Mouse (Mus musculus): ENCODE measurements around the gene Gm40460. TPM values are rescaled to one million over a fixed set of nuclear protein-coding genes. Genes with fewer than 3 reads are reported as not detected.
"Not testable (repeated sequence)": the region's sequence is repeated elsewhere in the genome, so short reads cannot be mapped to it uniquely, and the experiment has no call there.

Gm40460 gene
- polyA plus RNA-seq, 1 experiment from 2014 or later = not detected

DNA sequence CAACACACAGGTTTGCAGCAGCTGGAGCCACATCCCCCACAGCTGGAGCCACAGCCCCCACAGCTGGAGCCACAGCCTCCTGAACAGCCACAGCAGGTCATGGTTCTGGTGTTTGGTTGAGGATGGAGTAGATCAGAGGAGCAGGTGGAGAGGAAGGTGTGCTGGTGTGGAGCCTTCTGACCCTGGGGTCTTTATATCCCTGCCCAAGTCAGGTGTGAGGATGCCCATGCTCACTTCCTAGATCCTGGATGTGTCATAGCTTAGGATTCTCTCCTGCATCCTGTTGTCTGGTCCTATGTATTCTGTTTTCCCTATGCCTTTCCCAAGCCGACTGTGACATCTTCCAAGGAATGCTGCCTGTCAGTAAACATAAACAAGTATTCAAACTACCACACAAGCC is 17.4 kb upstream of the Gm40460 start, which contains the start of gene Gm2431:
Gm2431 (minus strand) TSS at position 101 of the 400 bp plus-strand sequence.
- not testable (repeated sequence) for H3K4me3 ChIP-seq (replicated peaks; ENCODE audit: low read length); H3K36me3 ChIP-seq (ENCODE audit: control insufficient read depth, insufficient read depth); H3K27me3 ChIP-seq (replicated peaks; ENCODE audit: control insufficient read depth, insufficient read depth, low read length); H3K9ac ChIP-seq (replicated peaks; ENCODE audit: low read depth, low read length); H3K9me3 ChIP-seq (ENCODE audit: control insufficient read depth, low read length); H3K27ac ChIP-seq (ENCODE audit: low read length); ATAC-seq; H3K4me1 ChIP-seq (replicated peaks; ENCODE audit: control insufficient read depth, insufficient read depth, low read length); H3K4me2 ChIP-seq (ENCODE audit: low read length)
- WGBS = 55% methylated on average over 1 of the region's 1 CpGs

DNA sequence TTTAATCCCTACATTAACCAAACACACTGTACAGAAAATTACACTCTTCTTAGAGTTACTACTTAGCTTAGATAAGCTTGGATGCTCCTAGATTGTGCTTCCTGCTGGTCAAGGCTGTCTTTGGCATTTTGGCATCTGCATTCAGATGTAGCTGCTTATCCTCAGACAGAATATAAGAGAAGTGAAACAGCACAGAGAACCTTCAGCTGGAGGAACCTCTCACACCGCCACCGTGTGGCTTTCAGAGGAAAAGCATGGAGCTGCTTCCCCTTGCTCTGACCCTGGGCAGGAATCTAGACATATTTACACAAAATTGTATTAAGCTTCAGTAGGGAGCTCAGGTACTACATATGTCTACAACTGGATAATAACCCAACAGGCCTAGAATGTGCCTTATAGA is 14.6 kb upstream of the Gm40460 start:
- ATAC-seq = no peak
- H3K27ac ChIP-seq (ENCODE audit: low read length) = no peak overlapping the region
- no peaks in the 10 kb centered on the region for H3K4me1 ChIP-seq (replicated peaks; ENCODE audit: control insufficient read depth, insufficient read depth, low read length)
- 1% methylated on average over 2 of the region's 2 CpGs for WGBS
- H3K4me2 ChIP-seq (ENCODE audit: low read length) = no peak overlapping the region
- no peak overlapping the region for H3K9ac ChIP-seq (replicated peaks; ENCODE audit: low read depth, low read length)
- H3K4me3 ChIP-seq (replicated peaks; ENCODE audit: low read length) = no peak overlapping the region
- H3K27me3 ChIP-seq (replicated peaks; ENCODE audit: control insufficient read depth, insufficient read depth, low read length) = no peaks in the 10 kb centered on the region
- H3K36me3 ChIP-seq (ENCODE audit: control insufficient read depth, insufficient read depth) = no peaks in the 10 kb centered on the region
- H3K9me3 ChIP-seq (ENCODE audit: control insufficient read depth, low read length) = no peaks in the 10 kb centered on the region

DNA sequence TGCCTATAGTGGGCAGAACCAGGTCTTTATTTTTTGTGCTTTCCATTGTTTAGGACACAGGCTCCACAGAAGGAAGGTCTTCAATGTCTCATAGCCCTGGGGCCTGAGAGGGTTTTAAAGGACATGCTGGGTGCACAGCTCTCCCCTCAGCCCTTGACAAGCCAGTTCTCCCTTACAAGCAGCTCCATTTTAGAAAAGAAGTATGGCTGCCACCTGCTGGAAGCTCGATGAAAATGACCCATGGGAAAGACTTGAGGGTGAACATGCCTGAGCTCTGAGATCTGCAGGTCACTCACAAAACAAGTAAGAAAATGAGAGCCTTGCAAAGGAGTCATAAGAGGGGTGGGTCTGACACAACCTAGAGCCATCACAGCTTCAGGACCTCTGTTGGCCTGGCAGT is 8.9 kb upstream of the Gm40460 start:
- no peak overlapping the region for H3K4me2 ChIP-seq (ENCODE audit: low read length)
- H3K9ac ChIP-seq (replicated peaks; ENCODE audit: low read depth, low read length) = no peak overlapping the region
- no peak overlapping the region for H3K27ac ChIP-seq (ENCODE audit: low read length)
- no peaks in the 10 kb centered on the region for H3K9me3 ChIP-seq (ENCODE audit: control insufficient read depth, low read length)
- no peaks in the 10 kb centered on the region for H3K4me1 ChIP-seq (replicated peaks; ENCODE audit: control insufficient read depth, insufficient read depth, low read length)
- 0% methylated on average over 1 of the region's 1 CpGs for WGBS
- H3K36me3 ChIP-seq (ENCODE audit: control insufficient read depth, insufficient read depth) = no peaks in the 10 kb centered on the region
- no peaks in the 10 kb centered on the region for H3K27me3 ChIP-seq (replicated peaks; ENCODE audit: control insufficient read depth, insufficient read depth, low read length)
- no peak for ATAC-seq
- H3K4me3 ChIP-seq (replicated peaks; ENCODE audit: low read length) = no peak overlapping the region

DNA sequence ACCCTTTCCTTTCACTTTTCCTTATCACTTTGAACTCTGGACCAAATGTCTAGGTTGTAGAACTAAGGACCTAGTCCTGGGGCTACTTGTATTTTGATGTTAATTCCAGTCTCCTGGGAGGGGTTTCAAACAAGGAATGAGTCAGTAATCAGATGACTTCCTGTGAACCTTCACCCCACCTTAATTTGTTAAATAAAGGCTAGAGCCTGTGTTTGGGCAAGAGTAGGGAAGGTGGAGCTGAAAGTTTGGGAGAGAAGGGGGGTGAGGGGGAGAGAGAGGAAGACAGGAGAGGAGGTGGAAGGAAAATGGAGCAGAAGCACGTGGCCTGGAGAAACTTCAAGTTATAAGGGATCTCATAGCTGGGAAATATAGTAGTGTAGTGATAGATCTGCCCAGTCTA is 9.3 kb downstream of the Gm40460 start:
- WGBS = 29% methylated on average over 1 of the region's 1 CpGs
- H3K9me3 ChIP-seq (ENCODE audit: control insufficient read depth, low read length) = no peaks in the 10 kb centered on the region
- no peak for ATAC-seq
- H3K36me3 ChIP-seq (ENCODE audit: control insufficient read depth, insufficient read depth) = no peaks in the 10 kb centered on the region
- H3K4me1 ChIP-seq (replicated peaks; ENCODE audit: control insufficient read depth, insufficient read depth, low read length) = no peaks in the 10 kb centered on the region
- no peak overlapping the region for H3K27ac ChIP-seq (ENCODE audit: low read length)
- H3K27me3 ChIP-seq (replicated peaks; ENCODE audit: control insufficient read depth, insufficient read depth, low read length) = no peaks in the 10 kb centered on the region
- no peak overlapping the region for H3K9ac ChIP-seq (replicated peaks; ENCODE audit: low read depth, low read length)
- no peak overlapping the region for H3K4me3 ChIP-seq (replicated peaks; ENCODE audit: low read length)
- H3K4me2 ChIP-seq (ENCODE audit: low read length) = no peak overlapping the region

DNA sequence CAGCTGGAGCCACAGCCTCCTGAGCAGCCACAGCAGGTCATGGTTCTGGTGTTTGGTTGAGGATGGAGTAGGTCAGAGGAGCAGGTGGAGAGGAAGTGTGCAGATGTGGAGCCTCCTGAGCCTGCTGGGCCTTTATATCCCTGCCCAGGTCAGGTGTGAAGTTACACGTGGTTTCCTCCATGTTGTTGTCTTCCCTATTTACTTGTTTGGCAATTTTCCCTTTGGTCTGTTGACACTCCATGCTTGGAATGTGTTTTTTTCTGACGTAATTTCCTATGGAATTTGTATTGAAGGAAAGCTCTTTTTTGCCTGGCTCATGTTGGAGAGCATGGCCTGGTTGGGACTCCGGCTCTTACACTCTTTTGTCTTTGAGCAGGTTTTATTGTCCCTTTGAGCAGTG is 11.0 kb downstream of the Gm40460 start, which contains the start of gene Krtap5-5:
Krtap5-5 (minus strand) TSS at position 101 of the 400 bp plus-strand sequence.
- H3K9me3 ChIP-seq (ENCODE audit: control insufficient read depth, low read length); H3K4me2 ChIP-seq (ENCODE audit: low read length); H3K36me3 ChIP-seq (ENCODE audit: control insufficient read depth, insufficient read depth); ATAC-seq; H3K27ac ChIP-seq (ENCODE audit: low read length); H3K9ac ChIP-seq (replicated peaks; ENCODE audit: low read depth, low read length); H3K4me1 ChIP-seq (replicated peaks; ENCODE audit: control insufficient read depth, insufficient read depth, low read length); H3K4me3 ChIP-seq (replicated peaks; ENCODE audit: low read length); H3K27me3 ChIP-seq (replicated peaks; ENCODE audit: control insufficient read depth, insufficient read depth, low read length): not testable (repeated sequence)
- WGBS = 51% methylated on average over 3 of the region's 3 CpGs

DNA sequence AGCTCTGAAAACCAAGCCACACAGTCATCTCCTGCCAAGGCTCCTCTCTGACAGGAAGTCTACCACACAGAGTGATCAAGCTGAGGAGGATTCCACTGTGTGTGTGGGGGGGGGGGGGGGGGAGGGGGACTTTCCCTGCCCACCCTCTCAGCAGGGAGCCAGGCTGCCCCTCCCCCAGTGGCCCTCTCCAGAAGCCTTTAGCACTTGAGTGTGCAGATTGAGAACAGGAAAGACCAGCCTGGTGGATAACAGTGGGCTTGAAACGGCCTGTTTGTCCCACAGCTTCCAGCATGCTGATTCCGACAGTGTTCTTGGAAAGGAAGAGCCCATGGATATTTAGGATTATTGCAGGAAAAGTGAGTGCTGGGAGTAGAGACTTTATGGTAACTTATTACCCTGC is 16.4 kb downstream of the Gm40460 start:
- no peaks in the 10 kb centered on the region for H3K9me3 ChIP-seq (ENCODE audit: control insufficient read depth, low read length)
- H3K36me3 ChIP-seq (ENCODE audit: control insufficient read depth, insufficient read depth) = no peaks in the 10 kb centered on the region
- H3K4me1 ChIP-seq (replicated peaks; ENCODE audit: control insufficient read depth, insufficient read depth, low read length) = no peaks in the 10 kb centered on the region
- H3K27me3 ChIP-seq (replicated peaks; ENCODE audit: control insufficient read depth, insufficient read depth, low read length) = no peaks in the 10 kb centered on the region
- no peak for ATAC-seq
- WGBS = 60% methylated on average over 2 of the region's 2 CpGs
- no peak overlapping the region for H3K27ac ChIP-seq (ENCODE audit: low read length)
- H3K9ac ChIP-seq (replicated peaks; ENCODE audit: low read depth, low read length) = no peak overlapping the region
- no peak overlapping the region for H3K4me2 ChIP-seq (ENCODE audit: low read length)
- H3K4me3 ChIP-seq (replicated peaks; ENCODE audit: low read length) = no peak overlapping the region

DNA sequence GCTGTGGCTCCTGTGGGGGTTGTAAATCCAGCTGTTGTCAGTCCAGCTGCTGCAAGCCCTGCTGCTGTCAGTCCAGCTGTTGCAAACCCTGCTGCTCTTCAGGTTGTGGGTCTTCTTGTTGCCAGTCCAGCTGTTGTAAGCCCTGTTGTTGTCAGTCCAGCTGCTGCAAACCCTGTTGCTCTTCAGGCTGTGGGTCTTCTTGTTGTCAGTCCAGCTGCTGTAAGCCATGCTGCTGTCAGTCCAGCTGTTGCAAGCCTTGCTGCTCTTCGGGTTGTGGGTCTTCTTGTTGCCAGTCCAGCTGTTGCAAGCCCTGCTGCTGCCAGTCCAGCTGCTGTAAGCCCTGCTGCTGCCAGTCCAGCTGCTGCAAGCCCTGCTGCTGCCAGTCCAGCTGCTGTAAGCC is 28.7 kb downstream of the Gm40460 start:
- H3K27ac ChIP-seq (ENCODE audit: low read length); H3K9ac ChIP-seq (replicated peaks; ENCODE audit: low read depth, low read length); H3K36me3 ChIP-seq (ENCODE audit: control insufficient read depth, insufficient read depth); H3K4me1 ChIP-seq (replicated peaks; ENCODE audit: control insufficient read depth, insufficient read depth, low read length); H3K27me3 ChIP-seq (replicated peaks; ENCODE audit: control insufficient read depth, insufficient read depth, low read length); ATAC-seq; H3K4me2 ChIP-seq (ENCODE audit: low read length); H3K4me3 ChIP-seq (replicated peaks; ENCODE audit: low read length); H3K9me3 ChIP-seq (ENCODE audit: control insufficient read depth, low read length): not testable (repeated sequence)
- WGBS = 41% methylated on average over 1 of the region's 1 CpGs

DNA sequence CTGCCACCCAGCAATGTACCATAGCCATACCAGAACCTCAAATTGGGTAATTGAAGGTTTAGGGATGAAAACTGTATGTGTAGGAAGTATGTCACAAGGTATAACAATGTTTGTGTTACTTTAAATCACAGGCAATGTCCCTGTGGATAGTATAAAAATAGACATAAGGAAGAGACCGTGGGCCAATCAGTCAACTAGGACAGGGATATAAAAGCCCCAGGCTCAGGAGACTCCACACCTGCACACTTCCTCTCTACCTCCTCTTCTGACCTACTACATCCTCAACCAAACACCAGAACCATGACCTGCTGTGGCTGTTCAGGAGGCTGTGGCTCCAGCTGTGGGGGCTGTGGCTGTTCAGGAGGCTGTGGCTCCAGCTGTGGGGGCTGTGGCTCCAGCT is 29.3 kb downstream of the Gm40460 start, which contains the start of gene Gm7579:
Gm7579 (plus strand) TSS at position 301 of the 400 bp plus-strand sequence.
- Histone ChIP-seq H3K27ac (ENCODE audit: low read length) (no peak within 1 kb of the TSS), H3K4me1 (replicated peaks; ENCODE audit: control insufficient read depth, insufficient read depth, low read length) (no peaks in the 10 kb centered on the region), H3K4me3 (replicated peaks; ENCODE audit: low read length) (no peak within 1 kb of the TSS), H3K4me2 (ENCODE audit: low read length) (no peak within 1 kb of the TSS), H3K36me3 (ENCODE audit: control insufficient read depth, insufficient read depth) (no peaks in the 10 kb centered on the region), H3K9ac (replicated peaks; ENCODE audit: low read depth, low read length) (no peak within 1 kb of the TSS), H3K9me3 (ENCODE audit: control insufficient read depth, low read length) (no peaks in the 10 kb centered on the region), H3K27me3 (replicated peaks; ENCODE audit: control insufficient read depth, insufficient read depth, low read length) (no peaks in the 10 kb centered on the region)
- no peak for ATAC-seq
- 70% methylated on average over 1 of the region's 1 CpGs for WGBS

DNA sequence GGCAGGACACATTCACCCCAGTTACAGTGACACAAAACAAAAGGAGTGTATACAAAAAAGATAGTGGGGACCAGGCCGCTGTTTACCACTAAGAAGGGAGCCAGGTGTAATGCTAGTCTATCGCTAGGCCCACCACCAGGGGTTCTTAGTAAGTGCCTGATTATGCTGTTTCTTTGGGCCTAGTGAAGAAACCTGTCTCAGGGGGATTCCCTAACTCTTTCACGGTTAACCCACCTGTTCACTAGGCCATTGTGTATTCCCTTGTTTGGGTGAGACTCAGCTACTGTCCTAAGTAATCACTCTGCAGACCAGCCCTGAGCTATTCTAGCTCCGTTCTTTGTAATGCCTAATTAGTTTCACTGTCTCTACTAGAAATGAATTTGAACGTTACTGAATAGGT is 34.0 kb downstream of the Gm40460 start:
- WGBS = 55% methylated on average over 5 of the region's 5 CpGs
- not testable (repeated sequence) for H3K4me2 ChIP-seq (ENCODE audit: low read length); H3K4me1 ChIP-seq (replicated peaks; ENCODE audit: control insufficient read depth, insufficient read depth, low read length)

DNA sequence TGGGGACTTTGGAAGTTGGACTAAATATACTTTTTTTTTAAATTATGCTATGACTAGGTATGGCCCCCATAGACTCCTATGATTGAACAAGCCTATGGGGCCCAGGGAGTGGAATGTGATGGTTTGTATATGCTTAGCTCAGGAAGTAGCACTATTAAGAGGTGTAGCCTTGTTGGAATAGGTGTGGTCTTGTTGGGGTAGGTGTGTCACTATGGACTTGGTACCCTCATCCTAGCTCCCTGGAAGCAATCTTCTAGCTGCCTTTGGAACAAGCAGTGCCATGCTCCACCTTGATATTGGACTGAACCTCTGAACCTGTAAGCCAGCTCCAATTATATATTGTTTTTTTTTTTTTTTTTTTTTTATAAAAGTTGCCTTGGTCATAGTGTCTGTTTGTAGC is 35.4 kb downstream of the Gm40460 start:
- Histone ChIP-seq H3K4me3 (replicated peaks; ENCODE audit: low read length) (no peak overlapping the region), H3K9me3 (ENCODE audit: control insufficient read depth, low read length) (no peaks in the 10 kb centered on the region), H3K27me3 (replicated peaks; ENCODE audit: control insufficient read depth, insufficient read depth, low read length) (0 out of 2 replicates have a peak, but pooled peaks cover 2% of the 10 kb centered on the region), H3K4me1 (replicated peaks; ENCODE audit: control insufficient read depth, insufficient read depth, low read length) (no peaks in the 10 kb centered on the region), H3K27ac (ENCODE audit: low read length) (no peak overlapping the region), H3K9ac (replicated peaks; ENCODE audit: low read depth, low read length) (no peak overlapping the region), H3K36me3 (ENCODE audit: control insufficient read depth, insufficient read depth) (no peaks in the 10 kb centered on the region), H3K4me2 (ENCODE audit: low read length) (no peak overlapping the region)
- ATAC-seq = no peak

More for the DNA sequence above, 34.0 kb downstream of the Gm40460 start:
- not testable (repeated sequence) for H3K27ac ChIP-seq (ENCODE audit: low read length); ATAC-seq; H3K9ac ChIP-seq (replicated peaks; ENCODE audit: low read depth, low read length); H3K4me3 ChIP-seq (replicated peaks; ENCODE audit: low read length); H3K9me3 ChIP-seq (ENCODE audit: control insufficient read depth, low read length); H3K27me3 ChIP-seq (replicated peaks; ENCODE audit: control insufficient read depth, insufficient read depth, low read length); H3K36me3 ChIP-seq (ENCODE audit: control insufficient read depth, insufficient read depth)
